In the genomic region with DNA sequence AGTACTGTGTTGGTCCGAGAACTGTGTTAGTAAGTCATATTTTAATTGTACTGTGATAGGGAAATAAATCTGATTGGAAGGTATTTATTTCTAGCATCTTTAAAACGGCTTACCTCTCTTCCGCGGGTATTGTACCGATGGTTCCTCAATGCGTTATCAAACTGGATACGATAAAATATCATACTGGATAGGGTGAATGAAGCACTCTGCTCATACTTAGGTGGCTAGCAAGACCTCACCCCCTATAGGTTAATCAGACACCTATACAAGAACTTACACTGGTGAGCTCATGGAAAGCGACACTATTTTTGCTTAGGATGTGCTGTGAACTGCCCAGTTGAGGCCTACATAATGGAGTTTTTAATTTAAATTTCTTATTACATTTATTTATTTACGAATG, we compare ENCODE assay signal across 9 mouse cellular contexts. TPM values are rescaled to one million over a fixed set of nuclear protein-coding genes. Genes with fewer than 3 reads are reported as not detected.
DNase-seq lines count a peak whose midpoint lies in the region; ATAC-seq and TF ChIP-seq lines count a peak whose summit lies in the region.
"Had no signal": no experiment of that assay in that cellular context is flagged by ENCODE, and none has a peak within 500 bp of the region (broad histone marks: within the 10 kb centered on the region; RNA-seq: fewer than 3 reads in every experiment).

No protein-coding gene starts in this region.

- H3K27ac ChIP-seq in heart, embryonic 11.5 days (ENCODE audit: low read depth, low read length), result peak overlapping the region; percentile 99
- peak overlapping the region; percentile 98 for H3K27ac ChIP-seq in CH12.LX (ENCODE audit: insufficient read depth, low read depth)
- peak overlapping the region; percentile 99 for H3K27ac ChIP-seq in forebrain, embryonic 14.5 days (ENCODE audit: low read depth, low read length)
- peak overlapping the region; percentile 90 for H3K27ac ChIP-seq in liver, embryonic 14.5 days

- H3K9me3 ChIP-seq in heart, embryonic 11.5 days (replicated peaks; ENCODE audit: control insufficient read depth, low read length), result no peaks in the 10 kb centered on the region
- no peaks in the 10 kb centered on the region for H3K9me3 ChIP-seq in CH12.LX (replicated peaks; ENCODE audit: low read length)
- no peaks in the 10 kb centered on the region for H3K9me3 ChIP-seq in forebrain, embryonic 14.5 days (replicated peaks; ENCODE audit: control insufficient read depth, low read length)
- H3K9me3 ChIP-seq in liver, embryonic 14.5 days (ENCODE audit: control insufficient read depth, low read length), result no peaks in the 10 kb centered on the region

- peak overlapping the region; percentile 84 for H3K4me2 ChIP-seq in heart, embryonic 11.5 days
- H3K4me2 ChIP-seq in CH12.LX (ENCODE audit: insufficient read depth, low read depth, poor library complexity, severe bottlenecking), result peak overlapping the region; percentile 72
- H3K4me2 ChIP-seq in forebrain, embryonic 14.5 days (ENCODE audit: low read length), result peak overlapping the region; percentile 72
- H3K4me2 ChIP-seq in liver, embryonic 14.5 days (ENCODE audit: low read depth), result peak overlapping the region; percentile 82

- H3K4me3 ChIP-seq in heart, embryonic 11.5 days (ENCODE audit: low read depth, low read length), result peak overlapping the region; percentile 80
- H3K4me3 ChIP-seq in CH12.LX (replicated peaks in 1 of 3; ENCODE audit: low read depth in 2 of 3, low read length in 2 of 3, poor library complexity in 1 of 3), result peak overlapping the region; percentile 54 to 82 (median 74)
- H3K4me3 ChIP-seq in forebrain, embryonic 14.5 days (ENCODE audit: low read depth, low read length), result peak overlapping the region; percentile 69
- H3K4me3 ChIP-seq in liver, embryonic 14.5 days (ENCODE audit: insufficient read depth in 1 of 2, low read depth in 2 of 2, low read length in 2 of 2), result peak overlapping the region; percentile 67 to 90

- 82% methylated on average over 9 of the region's 9 CpGs for WGBS in heart, embryonic 11.5 days (ENCODE audit: insufficient replicate concordance)
- WGBS in forebrain, embryonic 14.5 days, result 67% methylated on average over 9 of the region's 9 CpGs
- 68% methylated on average over 9 of the region's 9 CpGs for WGBS in liver, embryonic 14.5 days (ENCODE audit: insufficient replicate concordance)

- TF ChIP-seq POLR2A in CH12.LX (IDR thresholded peaks at IDR 0.05; ENCODE audit: low read depth, low read length), result no peak

- ATAC-seq in heart, embryonic 11.5 days (replicated peaks; ENCODE audit: insufficient number of reproducible peaks, low FRiP score, low TSS enrichment), result no peak
- ATAC-seq in forebrain, embryonic 14.5 days, result no peak
- no peak for ATAC-seq in liver, embryonic 14.5 days (ENCODE audit: insufficient read depth)

- dilution Hi-C loops in CH12.LX (cut with MboI; ENCODE audit: extremely low pct_ligation_motif_present, extremely low pct_unique_long_range_greater_than_20kb, low sequenced_read_pairs), result no loop called here

- TF ChIP-seq RAD21 in CH12.LX (IDR thresholded peaks at IDR 0.05; ENCODE audit: low read depth, low read length), result no peak

- no peaks in the 10 kb centered on the region for H3K36me3 ChIP-seq in heart, embryonic 11.5 days (ENCODE audit: control insufficient read depth, insufficient read depth, low read length)
- peaks cover 11 to 36% of the 10 kb centered on the region in 2 experiments for H3K36me3 ChIP-seq in CH12.LX (replicated peaks in 1 of 2; ENCODE audit: control insufficient read depth in 1 of 2, insufficient read depth in 1 of 2, low read length in 1 of 2)
- peaks cover 13% of the 10 kb centered on the region; the same call in 1 of the 2 replicates for H3K36me3 ChIP-seq in forebrain, embryonic 14.5 days (ENCODE audit: control insufficient read depth, insufficient read depth, low read length)
- no peaks in the 10 kb centered on the region for H3K36me3 ChIP-seq in liver, embryonic 14.5 days (replicated peaks; ENCODE audit: control insufficient read depth, insufficient read depth, low read depth)

- no peak for TF ChIP-seq EP300 in CH12.LX (IDR thresholded peaks at IDR 0.05; ENCODE audit: low read length)
- TF ChIP-seq EP300 in liver, embryonic 14.5 days (IDR thresholded peaks at IDR 0.05; ENCODE audit: low read depth), result no peak

- in situ Hi-C loops in CH12.LX (cut with MboI; ENCODE audit: low pct_ligation_motif_present, low pct_unique_long_range_greater_than_20kb, low sequenced_read_pairs), result loop anchor here (10.0 kb wide), 1 partner anchor 231 kb away; no protein-coding TSS in a partner anchor

- DNase-seq in heart, postnatal 14 days, result no peak
- DNase-seq in CH12.LX (ENCODE audit: extremely low read depth), result no peak
- no peak for DNase-seq in forebrain, embryonic 14.5 days (ENCODE audit: low spot score)
- no peak for DNase-seq in liver, embryonic 14.5 days (ENCODE audit: low read depth in 3 of 3, low spot score in 3 of 3)
- DNase-seq in right cerebral cortex, postnatal 25 days, result no peak
- DNase-seq in layer of hippocampus, adult 9-11 months, result no peak
- no peak for DNase-seq in urinary bladder, postnatal 25 days (ENCODE audit: low spot score)
- DNase-seq: cerebellum, adult 8-10 months had no signal

- peaks cover 13% of the 10 kb centered on the region for H3K4me1 ChIP-seq in heart, embryonic 11.5 days (ENCODE audit: control insufficient read depth, insufficient read depth, low read length)
- H3K4me1 ChIP-seq in CH12.LX (ENCODE audit: control insufficient read depth in 1 of 2, insufficient read depth in 2 of 2), result peaks cover 19 to 42% of the 10 kb centered on the region in 2 experiments
- H3K4me1 ChIP-seq in forebrain, embryonic 14.5 days (ENCODE audit: control insufficient read depth, insufficient read depth, low read length), result peaks cover 15% of the 10 kb centered on the region
- H3K4me1 ChIP-seq in liver, embryonic 14.5 days (replicated peaks; ENCODE audit: control insufficient read depth in 2 of 2, insufficient read depth in 2 of 2, low read length in 1 of 2), result peaks cover 14% of the 10 kb centered on the region in 2 experiments

- H3K27me3 ChIP-seq in heart, embryonic 11.5 days (ENCODE audit: control insufficient read depth, insufficient read depth, low read length), result no peaks in the 10 kb centered on the region
- H3K27me3 ChIP-seq in CH12.LX (replicated peaks), result no peaks in the 10 kb centered on the region
- H3K27me3 ChIP-seq in forebrain, embryonic 14.5 days (replicated peaks; ENCODE audit: control insufficient read depth, insufficient read depth, low read length), result no peaks in the 10 kb centered on the region
- H3K27me3 ChIP-seq in liver, embryonic 14.5 days (ENCODE audit: control insufficient read depth, insufficient read depth, low read length), result no peaks in the 10 kb centered on the region

- H3K9ac ChIP-seq in heart, embryonic 11.5 days (ENCODE audit: low read depth, low read length), result peak overlapping the region; percentile 91
- peak overlapping the region; percentile 90 for H3K9ac ChIP-seq in CH12.LX (ENCODE audit: insufficient read depth, low read depth)
- H3K9ac ChIP-seq in forebrain, embryonic 14.5 days (ENCODE audit: low read length), result peak overlapping the region; percentile 79
- peak overlapping the region; percentile 61 for H3K9ac ChIP-seq in liver, embryonic 14.5 days (replicated peaks)

- peaks cover 21% of the 10 kb centered on the region for H3K79me2 ChIP-seq in CH12.LX (replicated peaks; ENCODE audit: control insufficient read depth, extremely low read depth, insufficient read depth, poor library complexity, severe bottlenecking)

- intact Hi-C loops in heart, postnatal 14 days (cut with DNase I), result loop anchor here (1.0 to 5.0 kb wide), 3 partner anchors 53 to 111 kb away; a partner anchor contains a TSS

- no peak for TF ChIP-seq CTCF in CH12.LX (conservative IDR thresholded peaks at IDR 0.05 in 1 of 2, IDR thresholded peaks at IDR 0.05 in 1 of 2; ENCODE audit: low read depth in 2 of 2, low read length in 2 of 2)
- TF ChIP-seq CTCF in liver, embryonic 14.5 days (IDR thresholded peaks at IDR 0.05; ENCODE audit: low read depth), result no peak

TF ChIP-seq in CH12.LX, 34 proteins besides CTCF, POLR2A, EP300 and RAD21:
- TF ChIP-seq GABPA (IDR thresholded peaks at IDR 0.05; ENCODE audit: insufficient replicate concordance, low read depth, low read length), result no peak
- no peak for TF ChIP-seq USF2 (conservative IDR thresholded peaks at IDR 0.05; ENCODE audit: low read depth, low read length)
- no peak for TF ChIP-seq POLR2AphosphoS2 (IDR thresholded peaks at IDR 0.05; ENCODE audit: low read depth, low read length)

RNA-seq across cellular contexts. Expression of a gene that starts 0.9 kb away (rescaled TPM):
- polyA plus RNA-seq in heart, embryonic 11.5 days (2014; fragmentation: Nextera tagmentation; extraction: Ambion mirVana), result 70.6 and 84.1 TPM in 2 replicates
- 10 to 100 TPM; 64.8 to 70.1 TPM for total RNA-seq in heart, postnatal 14 days (2021)
- total RNA-seq in CH12.LX (2012; rRNA removed), result 66.4 and 67.6 TPM in 2 replicates
- 64.9 and 65.3 TPM in 2 replicates for total RNA-seq in CH12.LX (2014; rRNA removed)
- polyA plus RNA-seq in CH12.LX (2012; ENCODE audit: insufficient read length, low read depth), result 43.9 and 50.8 TPM in 2 replicates
- 96.5 and 99.7 TPM in 2 replicates for polyA plus RNA-seq in forebrain, embryonic 14.5 days (2014; fragmentation: Nextera tagmentation; extraction: Ambion mirVana)
- 26.6 and 29.9 TPM in 2 replicates for polyA plus RNA-seq in liver, embryonic 14.5 days (2012; rRNA removed)
- polyA plus RNA-seq in liver, embryonic 14.5 days (2014; fragmentation: Nextera tagmentation; extraction: Ambion mirVana), result 38.9 and 39.7 TPM in 2 replicates

RNA-seq across cellular contexts. Expression of a gene that starts 1.2 kb away (rescaled TPM):
- polyA plus RNA-seq in heart, embryonic 11.5 days (2014; fragmentation: Nextera tagmentation; extraction: Ambion mirVana), result 34.5 and 36.2 TPM in 2 replicates
- 10 to 100 TPM; 19.1 to 21.7 TPM for total RNA-seq in heart, postnatal 14 days (2021)
- 18.1 and 25.4 TPM in 2 replicates for total RNA-seq in CH12.LX (2012; rRNA removed)
- total RNA-seq in CH12.LX (2014; rRNA removed), result 20.1 and 21.0 TPM in 2 replicates
- 25.5 and 30.7 TPM in 2 replicates for polyA plus RNA-seq in CH12.LX (2012; ENCODE audit: insufficient read length, low read depth)
- 45.4 and 50.2 TPM in 2 replicates for polyA plus RNA-seq in forebrain, embryonic 14.5 days (2014; fragmentation: Nextera tagmentation; extraction: Ambion mirVana)
- polyA plus RNA-seq in liver, embryonic 14.5 days (2012; rRNA removed), result 6.7 and 10.7 TPM in 2 replicates
- 15.7 and 16.8 TPM in 2 replicates for polyA plus RNA-seq in liver, embryonic 14.5 days (2014; fragmentation: Nextera tagmentation; extraction: Ambion mirVana)

RNA-seq across cellular contexts. Expression of a gene that starts 52.2 kb away (rescaled TPM):
- polyA plus RNA-seq in heart, embryonic 11.5 days (2014; fragmentation: Nextera tagmentation; extraction: Ambion mirVana), result 1.9 and 3.4 TPM in 2 replicates
- total RNA-seq in heart, postnatal 14 days (2021), result 100 to 1,000 TPM; 188 to 191 TPM
- total RNA-seq in CH12.LX (2012; rRNA removed) (45.7 and 136 TPM in 2 replicates), CH12.LX (2014; rRNA removed) (37.5 and 50.6 TPM in 2 replicates)
- polyA plus RNA-seq in CH12.LX (2012; ENCODE audit: insufficient read length, low read depth), result 38.9 and 39.5 TPM in 2 replicates
- polyA plus RNA-seq in forebrain, embryonic 14.5 days (2014; fragmentation: Nextera tagmentation; extraction: Ambion mirVana), result 10.2 and 11.1 TPM in 2 replicates
- polyA plus RNA-seq in liver, embryonic 14.5 days (2012; rRNA removed), result 2.5 and 3.3 TPM in 2 replicates
- polyA plus RNA-seq in liver, embryonic 14.5 days (2014; fragmentation: Nextera tagmentation; extraction: Ambion mirVana), result 0.20 and 0.39 TPM in 2 replicates
